Comparison of ENCODE assay signal across 8 mouse cellular contexts in genomic region chr13:3358079-3358608, GRCm38 (mm10).
DNase-seq lines count a peak whose midpoint lies in the region; ATAC-seq and TF ChIP-seq lines count a peak whose summit lies in the region.

No protein-coding gene starts in this region.

- DNase-seq in lung, adult 2 months = peak; percentile 3
- DNase-seq in lung, postnatal 25 days (ENCODE audit: low spot score) = no peak
- DNase-seq in embryonic facial prominence, embryonic 14.5 days (ENCODE audit: low spot score) = no peak
- no peak for DNase-seq in testis, postnatal 10 days (ENCODE audit: low spot score)
- DNase-seq in thymus, postnatal 14 days = no peak

- H3K4me1 ChIP-seq in lung, adult 2 months (ENCODE audit: control insufficient read depth, insufficient read depth, low read length) = no peaks in the 10 kb centered on the region
- H3K4me1 ChIP-seq in embryonic facial prominence, embryonic 14.5 days (ENCODE audit: control insufficient read depth, insufficient read depth, low read length) = 0 out of 2 replicates have a peak, but pooled peaks cover 7% of the 10 kb centered on the region
- peaks cover 35% of the 10 kb centered on the region for H3K4me1 ChIP-seq in kidney, embryonic 15.5 days
- H3K4me1 ChIP-seq in midbrain, embryonic 13.5 days (replicated peaks) = peaks cover 33% of the 10 kb centered on the region

- H3K9me3 ChIP-seq in embryonic facial prominence, embryonic 14.5 days (ENCODE audit: control insufficient read depth, low read length) = no peaks in the 10 kb centered on the region
- H3K9me3 ChIP-seq in kidney, embryonic 15.5 days (replicated peaks) = no peaks in the 10 kb centered on the region
- no peaks in the 10 kb centered on the region for H3K9me3 ChIP-seq in midbrain, embryonic 13.5 days

- no peak for ATAC-seq in embryonic facial prominence, embryonic 14.5 days (ENCODE audit: low read depth)
- peak; percentile 41 for ATAC-seq in kidney, embryonic 15.5 days (replicated peaks; ENCODE audit: low FRiP score)
- ATAC-seq in midbrain, embryonic 13.5 days = 0 out of 2 replicates have a peak, but pooled peaks have one; percentile 18
- ATAC-seq in erythroblast, adult 5-6 weeks (replicated peaks; ENCODE audit: low FRiP score, poor library complexity, severe bottlenecking) = no peak

- TF ChIP-seq POLR2A in lung, adult 2 months (IDR thresholded peaks at IDR 0.05; ENCODE audit: borderline replicate concordance, extremely low read depth, low read depth, low read length) = no peak

- WGBS in lung, adult 2 months = 3% methylated on average over 45 of the region's 45 CpGs
- 1% methylated on average over 44 of the region's 45 CpGs for WGBS in embryonic facial prominence, embryonic 14.5 days
- 2% methylated on average over 45 of the region's 45 CpGs for WGBS in kidney, embryonic 15.5 days
- 4% methylated on average over 44 of the region's 45 CpGs for WGBS in midbrain, embryonic 13.5 days

- TF ChIP-seq CTCF in lung, adult 2 months (IDR thresholded peaks at IDR 0.05; ENCODE audit: insufficient read depth, low read length) = no peak

- H3K36me3 ChIP-seq in embryonic facial prominence, embryonic 14.5 days (ENCODE audit: control insufficient read depth, insufficient read depth, low read length) = no peaks in the 10 kb centered on the region
- no peaks in the 10 kb centered on the region for H3K36me3 ChIP-seq in kidney, embryonic 15.5 days
- no peaks in the 10 kb centered on the region for H3K36me3 ChIP-seq in midbrain, embryonic 13.5 days

- H3K4me2 ChIP-seq in embryonic facial prominence, embryonic 14.5 days (ENCODE audit: low read depth, low read length) = peak overlapping the region; percentile 99
- H3K4me2 ChIP-seq in kidney, embryonic 15.5 days = peak overlapping the region; percentile 98
- H3K4me2 ChIP-seq in midbrain, embryonic 13.5 days (replicated peaks) = peak overlapping the region; percentile 91

- no peak overlapping the region for H3K27ac ChIP-seq in embryonic facial prominence, embryonic 14.5 days (replicated peaks; ENCODE audit: low read depth, low read length)
- H3K27ac ChIP-seq in kidney, embryonic 15.5 days = no peak overlapping the region
- H3K27ac ChIP-seq in midbrain, embryonic 13.5 days = no peak overlapping the region

- peaks cover 52% of the 10 kb centered on the region for H3K27me3 ChIP-seq in embryonic facial prominence, embryonic 14.5 days (replicated peaks; ENCODE audit: control insufficient read depth, insufficient read depth, low read length)
- peaks cover 44% of the 10 kb centered on the region for H3K27me3 ChIP-seq in kidney, embryonic 15.5 days
- H3K27me3 ChIP-seq in midbrain, embryonic 13.5 days = peaks cover 50% of the 10 kb centered on the region

- peak overlapping the region; percentile 19 for H3K4me3 ChIP-seq in lung, adult 2 months (replicated peaks; ENCODE audit: extremely low read depth, low read depth, low read length)
- H3K4me3 ChIP-seq in embryonic facial prominence, embryonic 14.5 days (ENCODE audit: low read depth, low read length) = peak overlapping the region; percentile 54
- peak overlapping the region; percentile 58 for H3K4me3 ChIP-seq in kidney, embryonic 15.5 days (replicated peaks)
- peak overlapping the region; percentile 49 for H3K4me3 ChIP-seq in midbrain, embryonic 13.5 days (replicated peaks)

- H3K9ac ChIP-seq in embryonic facial prominence, embryonic 14.5 days (ENCODE audit: low read depth, low read length) = peak overlapping the region; percentile 14; the same call in 1 of the 2 replicates
- H3K9ac ChIP-seq in kidney, embryonic 15.5 days = peak overlapping the region; percentile 26; the same call in 1 of the 2 replicates
- no peak overlapping the region for H3K9ac ChIP-seq in midbrain, embryonic 13.5 days (replicated peaks)

Comparison
In these comparisons a context has a peak if more than half of its experiments do, and no peak if none do; other contexts are left out.
1. ATAC-seq: peak in kidney, embryonic 15.5 days (single experiment) and midbrain, embryonic 13.5 days (single experiment); none in embryonic facial prominence, embryonic 14.5 days (single experiment) and erythroblast, adult 5-6 weeks (single experiment).
2. Peak in every context shown above with its lines, with median percentiles within 50 percentile points of each other: H3K4me3 ChIP-seq and H3K4me2 ChIP-seq.